Mouse (Mus musculus) thymus, adult 2 months (tissue): ENCODE measurements around the gene Apba1.

Experiments used
- CTCF ChIP-seq: fragments of 200-500 bp; IDR thresholded peaks from 2 replicates; pipeline ENCODE4 v1.5.1; 2012; ENCODE audit warnings: mild to moderate bottlenecking, control low read depth, low read length, moderate library complexity, borderline replicate concordance; ENCODE audit not compliant: control insufficient read depth, poor library complexity, insufficient read depth; ENCODE audit errors: extremely low read depth
- POLR2A ChIP-seq: fragments of 200-500 bp; IDR thresholded peaks from 2 replicates; pipeline ENCODE4 v1.6.1; 2012; ENCODE audit warnings: mild to moderate bottlenecking, low read length, control low read depth, moderate library complexity; ENCODE audit not compliant: control insufficient read depth, poor library complexity, insufficient read depth; ENCODE audit errors: extremely low read depth

GRCm38 (mm10) chr19:23834721-23835120 is 76.0 kb downstream of the Apba1 start:
- TF ChIP-seq POLR2A = no peak
- TF ChIP-seq CTCF = no peak
